Mouse (Mus musculus) forebrain, embryonic 13.5 days (tissue): ENCODE data around the gene Spa17. TPM values are rescaled to one million over a fixed set of nuclear protein-coding genes. Genes with fewer than 3 reads are reported as not detected.
A peak's percentile ranks its signal among the peaks of the same experiment; 100 is the strongest.

Experiments used
- ATAC-seq: fragments of 200-750 bp; cut with Nextera tagmentation; 2 replicates; pipeline ENCODE4 v1.8.0; 2017
- H3K27ac ChIP-seq: fragments of 300-500 bp; sonication (generic); 2 replicates; pipeline ENCODE4 v1.5.1; 2015; ENCODE audit warnings: inconsistent platforms, mild to moderate bottlenecking, moderate library complexity
- H3K27me3 ChIP-seq: fragments of 300-500 bp; sonication (generic); 2 replicates; pipeline ENCODE4 v1.6.1; 2015; ENCODE audit warnings: mild to moderate bottlenecking, inconsistent platforms
- H3K36me3 ChIP-seq: fragments of 300-500 bp; sonication (generic); 2 replicates; pipeline ENCODE4 v1.6.1; 2015; ENCODE audit warnings: mild to moderate bottlenecking, inconsistent platforms; ENCODE audit not compliant: poor library complexity, severe bottlenecking
- H3K4me1 ChIP-seq: fragments of 300-500 bp; sonication (generic); 2 replicates; pipeline ENCODE4 v1.6.1; 2015; ENCODE audit warnings: inconsistent platforms
- H3K4me2 ChIP-seq: fragments of 300-500 bp; sonication (generic); 2 replicates; pipeline ENCODE4 v1.6.1; 2015; ENCODE audit warnings: inconsistent platforms, mild to moderate bottlenecking, moderate library complexity
- H3K4me3 ChIP-seq: fragments of 300-500 bp; sonication (generic); 2 replicates; pipeline ENCODE4 v1.5.1; 2015; ENCODE audit warnings: mild to moderate bottlenecking, inconsistent platforms
- H3K9ac ChIP-seq: fragments of 300-500 bp; sonication (generic); 2 replicates; pipeline ENCODE4 v1.6.1; 2015; ENCODE audit warnings: mild to moderate bottlenecking, inconsistent platforms
- H3K9me3 ChIP-seq: fragments of 300-500 bp; sonication (generic); replicated peaks from 2 replicates; pipeline ENCODE4 v1.6.1; 2016; ENCODE audit warnings: inconsistent platforms
- WGBS: fragments of 180-500 bp; shearing (Covaris S2); methylation state at CpG from one replicate; pipeline ENCODE4 v1.1.7; 2015; 5-methylcytosine and 5-hydroxymethylcytosine counted together
- polyA plus RNA-seq: library from polyadenylated mRNA; unstranded; fragments of >200 nt; fragmentation: Nextera tagmentation; extraction: Ambion mirVana; gene quantifications from 2 replicates; pipeline ENCODE4 v1.2.1, GENCODE M21; 2015

Gene Spa17
- polyA plus RNA-seq, result 13.1 and 15.9 TPM in 2 replicates

GRCm38 (mm10) chr9:37613182-37613910 is at the start of gene Spa17:
TSS of gene Spa17 (minus strand) at chr9:37613722.
- ATAC-seq, result peak; percentile 95
- Histone ChIP-seq H3K27me3 (no peaks in the 10 kb centered on the region), H3K27ac (peak within 1 kb of the TSS; percentile 85), H3K4me3 (peak within 1 kb of the TSS; percentile 65), H3K9ac (peak within 1 kb of the TSS; percentile 83), H3K4me1 (peaks cover 7% of the 10 kb centered on the region), H3K4me2 (peak within 1 kb of the TSS; percentile 72), H3K36me3 (no peaks in the 10 kb centered on the region), H3K9me3 (no peaks in the 10 kb centered on the region)
- WGBS, result under 1% methylated on average over 45 of the region's 45 CpGs

GRCm38 (mm10) chr9:37663210-37663609 is 49.7 kb upstream of the Spa17 start:
- Histone ChIP-seq H3K9ac (no peak overlapping the region), H3K4me3 (no peak overlapping the region), H3K9me3 (no peaks in the 10 kb centered on the region), H3K4me2 (no peak overlapping the region), H3K36me3 (no peaks in the 10 kb centered on the region), H3K4me1 (no peaks in the 10 kb centered on the region), H3K27ac (no peak overlapping the region), H3K27me3 (no peaks in the 10 kb centered on the region)
- 92% methylated on average over 1 of the region's 1 CpGs for WGBS
- no peak for ATAC-seq

GRCm38 (mm10) chr9:37659413-37659812 is 45.9 kb upstream of the Spa17 start:
- no peak overlapping the region for H3K9ac ChIP-seq

GRCm38 (mm10) chr9:37656931-37657481 is 43.5 kb upstream of the Spa17 start, which contains the start of gene Tbrg1:
TSS of gene Tbrg1 (minus strand) at chr9:37657312.
- Histone ChIP-seq H3K36me3 (peaks cover 25% of the 10 kb centered on the region), H3K9me3 (no peaks in the 10 kb centered on the region), H3K27me3 (no peaks in the 10 kb centered on the region), H3K4me3 (peak within 1 kb of the TSS; percentile 57), H3K4me1 (peaks cover 12% of the 10 kb centered on the region), H3K27ac (peak within 1 kb of the TSS; percentile 49; the same call in 1 of the 2 replicates), H3K4me2 (peak within 1 kb of the TSS; percentile 77), H3K9ac (peak within 1 kb of the TSS; percentile 71)
- ATAC-seq, result peak; percentile 90
- under 1% methylated on average over 36 of the region's 36 CpGs for whole genome bisulfite sequencing

More at GRCm38 (mm10) chr9:37659413-37659812, 45.9 kb upstream of the Spa17 start:
- ATAC-seq, result no peak
- no peak overlapping the region for H3K27ac ChIP-seq
- H3K4me3 ChIP-seq, result no peak overlapping the region
- H3K4me2 ChIP-seq, result no peak overlapping the region
- H3K9me3 ChIP-seq, result no peaks in the 10 kb centered on the region
- H3K36me3 ChIP-seq, result peaks cover under 1% of the 10 kb centered on the region; the same call in 1 of the 2 replicates
- H3K4me1 ChIP-seq, result peaks cover 12% of the 10 kb centered on the region
- WGBS, result 85% methylated on average over 6 of the region's 6 CpGs
- H3K27me3 ChIP-seq, result no peaks in the 10 kb centered on the region

GRCm38 (mm10) chr9:37656439-37656881 is 42.9 kb upstream of the Spa17 start:
- no peaks in the 10 kb centered on the region for H3K27me3 ChIP-seq
- 3% methylated on average over 10 of the region's 10 CpGs for WGBS
- H3K36me3 ChIP-seq, result peaks cover 27% of the 10 kb centered on the region
- no peaks in the 10 kb centered on the region for H3K9me3 ChIP-seq
- peak overlapping the region; percentile 57 for H3K4me3 ChIP-seq
- peaks cover 12% of the 10 kb centered on the region for H3K4me1 ChIP-seq
- no peak; the same call in 1 of the 2 replicates for ATAC-seq
- peak overlapping the region; percentile 77 for H3K4me2 ChIP-seq
- H3K9ac ChIP-seq, result peak overlapping the region; percentile 71
- H3K27ac ChIP-seq, result no peak overlapping the region

- Histone ChIP-seq H3K27ac (no peak overlapping the region), H3K27me3 (no peaks in the 10 kb centered on the region), H3K9ac (peak overlapping the region; percentile 71; the same call in 1 of the 2 replicates), H3K36me3 (peaks cover 32% of the 10 kb centered on the region), H3K9me3 (no peaks in the 10 kb centered on the region), H3K4me2 (peak overlapping the region; percentile 77), H3K4me3 (peak overlapping the region; percentile 57), H3K4me1 (peaks cover 12% of the 10 kb centered on the region)
- ATAC-seq, result no peak
- WGBS, result 71% methylated on average over 8 of the region's 8 CpGs
Measured at GRCm38 (mm10) chr9:37655961-37656360, 42.4 kb upstream of the Spa17 start.

- 88% methylated on average over 5 of the region's 5 CpGs for WGBS
- ATAC-seq, result no peak
Measured at GRCm38 (mm10) chr9:37653836-37654235, 40.3 kb upstream of the Spa17 start.

GRCm38 (mm10) chr9:37650639-37651038 is 37.1 kb upstream of the Spa17 start:
- H3K27ac ChIP-seq, result no peak overlapping the region
- 97% methylated on average over 5 of the region's 5 CpGs for WGBS
- no peaks in the 10 kb centered on the region for H3K27me3 ChIP-seq
- no peaks in the 10 kb centered on the region for H3K9me3 ChIP-seq
- H3K36me3 ChIP-seq, result peaks cover 69% of the 10 kb centered on the region
- no peaks in the 10 kb centered on the region for H3K4me1 ChIP-seq
- ATAC-seq, result no peak
- H3K4me2 ChIP-seq, result no peak overlapping the region
- H3K4me3 ChIP-seq, result no peak overlapping the region
- no peak overlapping the region for H3K9ac ChIP-seq

More at GRCm38 (mm10) chr9:37653836-37654235, 40.3 kb upstream of the Spa17 start:
- no peaks in the 10 kb centered on the region for H3K9me3 ChIP-seq
- H3K27me3 ChIP-seq, result no peaks in the 10 kb centered on the region
- no peak overlapping the region for H3K4me2 ChIP-seq
- H3K4me1 ChIP-seq, result peaks cover 12% of the 10 kb centered on the region
- H3K9ac ChIP-seq, result no peak overlapping the region
- H3K36me3 ChIP-seq, result peaks cover 54% of the 10 kb centered on the region
- no peak overlapping the region for H3K27ac ChIP-seq
- H3K4me3 ChIP-seq, result no peak overlapping the region

GRCm38 (mm10) chr9:37646246-37646645 is 32.7 kb upstream of the Spa17 start:
- no peak overlapping the region for H3K4me3 ChIP-seq
- 86% methylated on average over 3 of the region's 3 CpGs for WGBS
- ATAC-seq, result no peak

GRCm38 (mm10) chr9:37638721-37639120 is 25.2 kb upstream of the Spa17 start:
- H3K4me2 ChIP-seq, result no peak overlapping the region
- H3K9me3 ChIP-seq, result no peaks in the 10 kb centered on the region
- H3K27ac ChIP-seq, result no peak overlapping the region
- no peaks in the 10 kb centered on the region for H3K36me3 ChIP-seq
- no peak overlapping the region for H3K9ac ChIP-seq
- no peak for ATAC-seq
- no peaks in the 10 kb centered on the region for H3K4me1 ChIP-seq
- no peak overlapping the region for H3K4me3 ChIP-seq
- 90% methylated on average over 3 of the region's 3 CpGs for WGBS
- H3K27me3 ChIP-seq, result no peaks in the 10 kb centered on the region

More at GRCm38 (mm10) chr9:37646246-37646645, 32.7 kb upstream of the Spa17 start:
- Histone ChIP-seq H3K9me3 (no peaks in the 10 kb centered on the region), H3K36me3 (peaks cover 40% of the 10 kb centered on the region), H3K4me1 (no peaks in the 10 kb centered on the region), H3K27ac (no peak overlapping the region), H3K27me3 (no peaks in the 10 kb centered on the region), H3K9ac (no peak overlapping the region), H3K4me2 (no peak overlapping the region)

- H3K27ac ChIP-seq, result no peak overlapping the region
- no peak overlapping the region for H3K4me2 ChIP-seq
- no peaks in the 10 kb centered on the region for H3K4me1 ChIP-seq
- WGBS, result 62% methylated on average over 6 of the region's 6 CpGs
- H3K4me3 ChIP-seq, result no peak overlapping the region
- no peaks in the 10 kb centered on the region for H3K27me3 ChIP-seq
- no peaks in the 10 kb centered on the region for H3K9me3 ChIP-seq
- H3K9ac ChIP-seq, result no peak overlapping the region
- no peaks in the 10 kb centered on the region for H3K36me3 ChIP-seq
- ATAC-seq, result 0 out of 2 replicates have a peak, but pooled peaks have one; percentile 36
Measured at GRCm38 (mm10) chr9:37636800-37637542, 23.4 kb upstream of the Spa17 start.

GRCm38 (mm10) chr9:37636335-37636734 is 22.8 kb upstream of the Spa17 start:
- Histone ChIP-seq H3K9me3 (no peaks in the 10 kb centered on the region), H3K4me2 (no peak overlapping the region), H3K27me3 (no peaks in the 10 kb centered on the region), H3K27ac (no peak overlapping the region), H3K4me1 (no peaks in the 10 kb centered on the region), H3K36me3 (no peaks in the 10 kb centered on the region), H3K9ac (no peak overlapping the region), H3K4me3 (no peak overlapping the region)
- peak; percentile 58; the same call in 1 of the 2 replicates for ATAC-seq
- 11% methylated on average over 7 of the region's 7 CpGs for WGBS
